Mouse (Mus musculus): ENCODE measurements around the gene Fam19a2.

GRCm38 (mm10) chr10:123678284-123678864, 414.6 kb downstream of the Fam19a2 start:
- no peak for TF ChIP-seq CTCF (IDR thresholded peaks at IDR 0.05; ENCODE audit: control insufficient read depth, insufficient read depth, insufficient read length)
- no peak for TF ChIP-seq FOSL1 (IDR thresholded peaks at IDR 0.05; ENCODE audit: insufficient read depth, low read length, poor library complexity, severe bottlenecking)
- no peak for TF ChIP-seq MYOD1 (IDR thresholded peaks at IDR 0.05; ENCODE audit: control insufficient read depth, insufficient read length, low read depth)
- TF ChIP-seq USF1 (IDR thresholded peaks at IDR 0.05; ENCODE audit: low read depth): no peak
